Mouse (Mus musculus) heart, postnatal 0 days (tissue): ENCODE results near the gene Kcnh3.

Experiments
- CTCF ChIP-seq: IDR thresholded peaks from 2 replicates; pipeline ENCODE4 v1.5.1; 2016; ENCODE audit warnings: antibody characterized with exemption, control low read depth, low read depth
- EP300 ChIP-seq: IDR thresholded peaks from 2 replicates; pipeline ENCODE4 v1.6.1; 2016; ENCODE audit warnings: antibody characterized with exemption, low read depth

DNA sequence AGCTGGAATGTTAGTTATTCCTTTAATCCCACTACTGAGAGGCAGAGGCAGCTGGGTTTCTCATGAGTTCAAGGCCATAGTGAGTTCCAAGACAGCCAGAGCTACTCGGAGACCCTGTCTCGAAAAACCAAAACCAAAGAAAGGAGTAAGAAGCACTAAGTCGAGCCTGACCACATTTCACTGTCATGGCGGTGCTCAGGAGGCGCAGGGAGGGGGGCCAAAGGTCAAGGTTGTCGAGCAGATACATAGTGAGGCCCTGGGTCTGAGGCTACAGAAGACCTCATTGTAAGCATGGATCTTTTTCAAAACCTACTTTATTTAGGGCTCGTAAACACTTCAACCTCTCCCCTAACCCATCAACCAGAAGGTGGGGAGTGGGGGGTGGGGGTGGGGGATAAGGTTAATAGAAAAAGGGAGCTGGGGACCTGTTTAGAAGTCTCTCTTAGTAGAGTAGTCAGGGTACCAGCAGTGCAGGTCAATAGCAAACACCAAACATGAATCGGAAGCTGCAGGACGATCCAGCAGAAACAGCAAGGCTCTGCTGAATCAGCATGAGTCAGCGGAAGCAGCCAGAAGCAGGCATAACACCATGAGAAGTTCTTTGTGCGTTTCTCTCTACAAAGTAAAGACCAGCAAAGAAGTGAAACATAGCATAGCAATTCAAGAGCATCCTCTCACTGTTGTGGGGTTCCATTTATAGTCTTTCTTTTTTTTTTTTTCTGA is 8.8 kb upstream of the Kcnh3 start:
- TF ChIP-seq CTCF (no peak), EP300 (no peak)
